Mouse (Mus musculus) midbrain, embryonic 11.5 days (tissue): Measurements from ENCODE around the gene Med24. TPM values are rescaled to one million over a fixed set of nuclear protein-coding genes. Genes with fewer than 3 reads are reported as not detected.
A peak's percentile ranks its signal among the peaks of the same experiment; 100 is the strongest.

Source experiments
- ATAC-seq: fragments of 200-750 bp; cut with Nextera tagmentation; 2 replicates; pipeline ENCODE4 v1.8.0; 2017; ENCODE audit warnings: moderate TSS enrichment, moderate library complexity; ENCODE audit not compliant: low FRiP score
- DNase-seq: peaks from one replicate; pipeline ENCODE4 v3.0.0; 2015; ENCODE audit warnings: low spot score; ENCODE audit errors: missing footprints
- H3K27ac ChIP-seq: fragments of 300-500 bp; sonication (generic); 2 replicates; pipeline ENCODE4 v1.5.1; 2014; ENCODE audit warnings: low read depth, low read length
- H3K27me3 ChIP-seq: fragments of 300-500 bp; sonication (generic); 2 replicates; pipeline ENCODE4 v1.6.1; 2014; ENCODE audit warnings: mild to moderate bottlenecking, low read length, moderate library complexity, mixed read lengths; ENCODE audit not compliant: control insufficient read depth, insufficient read depth
- H3K36me3 ChIP-seq: fragments of 300-500 bp; sonication (generic); 2 replicates; pipeline ENCODE4 v1.6.1; 2014; ENCODE audit warnings: mild to moderate bottlenecking, low read length, moderate library complexity, mixed read lengths; ENCODE audit not compliant: control insufficient read depth, insufficient read depth
- H3K4me1 ChIP-seq: fragments of 300-500 bp; sonication (generic); 2 replicates; pipeline ENCODE4 v1.6.1; 2014; ENCODE audit warnings: low read length; ENCODE audit not compliant: control insufficient read depth, insufficient read depth
- H3K4me2 ChIP-seq: fragments of 300-500 bp; sonication (generic); 2 replicates; pipeline ENCODE4 v1.6.1; 2014; ENCODE audit warnings: mild to moderate bottlenecking, moderate library complexity
- H3K4me3 ChIP-seq: fragments of 300-500 bp; sonication (generic); 2 replicates; pipeline ENCODE4 v1.5.1; 2014; ENCODE audit warnings: low read depth, low read length
- H3K9ac ChIP-seq: fragments of 300-500 bp; sonication (generic); 2 replicates; pipeline ENCODE4 v1.6.1; 2014; ENCODE audit warnings: low read length
- H3K9me3 ChIP-seq: fragments of 300-500 bp; sonication (generic); 2 replicates; pipeline ENCODE4 v1.6.1; 2016; ENCODE audit warnings: low read length; ENCODE audit not compliant: control insufficient read depth
- WGBS: fragments of 180-500 bp; shearing (Covaris S2); extraction: QIAGEN DNeasy Blood & Tissue Kit; methylation state at CpG from one replicate; pipeline ENCODE4 v1.1.7; 2014; 5-methylcytosine and 5-hydroxymethylcytosine counted together
- polyA plus RNA-seq: library from polyadenylated mRNA; unstranded; fragments of >200 nt; fragmentation: Nextera tagmentation; extraction: Ambion mirVana; gene quantifications from 2 replicates; pipeline ENCODE4 v1.2.1, GENCODE M21; 2014

Gene Med24
- polyA plus RNA-seq, 1 experiment from 2014 or later = 67.1 TPM

DNA sequence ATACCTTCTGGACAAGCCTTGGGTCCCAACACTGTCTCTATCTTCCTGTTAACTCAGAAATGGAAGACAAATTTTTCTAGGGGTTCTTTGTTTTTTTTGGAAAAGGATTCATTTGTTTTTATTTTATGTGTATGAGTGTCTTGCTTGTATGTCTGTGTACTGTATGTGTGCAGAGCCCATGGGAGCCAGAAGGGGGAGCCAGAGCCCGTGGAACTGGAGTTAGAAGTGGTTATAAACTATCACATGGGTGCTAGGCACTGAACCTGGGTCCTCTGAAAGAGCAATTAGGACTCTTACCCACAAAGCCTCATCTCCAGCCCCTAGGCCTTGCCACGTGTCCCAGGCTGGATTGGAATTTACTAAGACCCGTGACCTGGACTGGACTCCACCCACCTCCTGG is 4.8 kb upstream of the Med24 start:
- DNase-seq = no peak
- H3K27ac ChIP-seq = no peak overlapping the region
- H3K4me3 ChIP-seq = no peak overlapping the region
- WGBS = 75% methylated on average over 3 of the region's 3 CpGs
- 0 out of 2 replicates have a peak, but pooled peaks cover 2% of the 10 kb centered on the region for H3K9me3 ChIP-seq
- peaks cover 8% of the 10 kb centered on the region; the same call in 1 of the 2 replicates for H3K4me1 ChIP-seq
- H3K9ac ChIP-seq = no peak overlapping the region
- no peak for ATAC-seq
- no peaks in the 10 kb centered on the region for H3K36me3 ChIP-seq
- H3K27me3 ChIP-seq = no peaks in the 10 kb centered on the region
- no peak overlapping the region for H3K4me2 ChIP-seq

DNA sequence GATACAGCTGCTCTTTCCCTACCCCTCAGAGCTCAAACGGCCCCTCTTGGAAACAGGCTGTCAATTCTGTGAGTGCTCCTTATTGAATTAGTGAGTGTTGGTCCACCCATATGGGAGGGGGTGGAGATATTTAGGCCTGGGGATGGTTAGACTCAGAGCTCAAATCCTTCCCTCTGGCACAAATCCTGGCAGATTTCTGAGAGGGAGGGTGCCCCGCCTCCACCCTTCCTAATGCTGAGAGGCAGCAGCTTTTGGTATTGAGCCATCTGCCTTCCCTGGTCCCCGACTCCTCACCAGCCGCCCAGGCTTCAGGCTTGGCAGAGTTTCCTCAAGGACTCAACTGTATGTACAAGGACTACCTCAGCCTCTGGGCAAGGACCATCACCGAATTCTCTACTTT is 1.9 kb upstream of the Med24 start:
- Histone ChIP-seq H3K4me1 (peaks cover 8% of the 10 kb centered on the region; the same call in 1 of the 2 replicates), H3K9ac (no peak overlapping the region), H3K4me3 (no peak overlapping the region), H3K4me2 (no peak overlapping the region), H3K27ac (no peak overlapping the region), H3K9me3 (0 out of 2 replicates have a peak, but pooled peaks cover 2% of the 10 kb centered on the region), H3K36me3 (no peaks in the 10 kb centered on the region), H3K27me3 (no peaks in the 10 kb centered on the region)
- ATAC-seq (no peak), DNase-seq (no peak)
- WGBS = 62% methylated on average over 5 of the region's 5 CpGs

DNA sequence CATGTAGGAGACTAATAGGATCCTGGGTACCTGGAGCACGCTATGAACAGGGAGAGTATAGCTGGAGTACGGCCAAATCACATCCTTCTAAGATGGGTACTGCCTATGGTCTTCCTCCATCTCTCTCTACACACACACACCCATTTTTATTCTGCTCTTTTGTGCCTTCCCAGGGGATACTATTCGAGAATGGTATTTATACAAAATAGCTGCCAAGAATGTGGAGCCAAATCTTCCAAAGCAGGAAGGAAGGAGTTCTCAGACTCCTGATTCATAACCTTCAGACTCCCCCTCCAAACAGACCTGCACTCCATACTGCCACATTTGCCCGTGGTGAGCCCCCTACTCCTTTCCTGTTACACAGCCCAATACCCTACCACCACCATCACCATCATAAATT is 1.5 kb upstream of the Med24 start:
- Histone ChIP-seq H3K36me3 (no peaks in the 10 kb centered on the region), H3K9me3 (0 out of 2 replicates have a peak, but pooled peaks cover 2% of the 10 kb centered on the region), H3K4me1 (peaks cover 8% of the 10 kb centered on the region; the same call in 1 of the 2 replicates), H3K9ac (no peak overlapping the region), H3K4me2 (no peak overlapping the region), H3K4me3 (no peak overlapping the region), H3K27ac (no peak overlapping the region), H3K27me3 (no peaks in the 10 kb centered on the region)
- no peak for ATAC-seq
- WGBS = 72% methylated on average over 4 of the region's 4 CpGs
- no peak for DNase-seq

DNA sequence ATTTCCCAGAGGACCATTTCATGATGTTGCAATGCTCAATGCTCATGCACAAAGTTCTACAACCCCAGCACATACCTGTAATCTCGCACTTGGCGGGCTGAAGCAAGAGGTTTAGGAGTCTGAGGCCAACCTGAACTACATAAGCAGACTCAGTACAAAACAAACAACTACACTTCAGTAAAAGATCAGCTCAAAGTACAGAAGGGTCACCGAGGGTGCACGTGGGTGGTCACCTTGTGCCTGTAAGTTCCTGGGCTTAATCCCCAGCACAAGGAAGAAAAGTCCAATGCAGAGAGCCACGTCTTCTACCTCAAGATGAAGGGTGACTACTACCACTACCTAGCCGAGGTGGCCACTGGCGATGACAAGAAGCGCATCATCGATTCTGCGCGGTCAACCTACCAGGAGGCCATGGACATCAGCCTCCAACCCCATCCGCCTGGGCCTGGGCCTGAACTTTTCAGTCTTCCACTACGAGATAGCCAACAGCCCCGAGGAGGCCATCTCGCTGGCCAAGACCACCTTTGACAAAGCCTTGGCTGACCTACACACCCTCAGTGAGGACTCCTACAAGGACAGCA is 3.2 kb downstream of the Med24 start:
- Histone ChIP-seq H3K27me3 (no peaks in the 10 kb centered on the region), H3K36me3 (peaks cover 4% of the 10 kb centered on the region; the same call in 1 of the 2 replicates), H3K9ac (no peak overlapping the region), H3K4me2 (no peak overlapping the region), H3K9me3 (no peaks in the 10 kb centered on the region), H3K4me3 (no peak overlapping the region), H3K4me1 (peaks cover 8% of the 10 kb centered on the region; the same call in 1 of the 2 replicates), H3K27ac (no peak overlapping the region)
- DNase-seq (no peak), ATAC-seq (no peak)
- 96% methylated on average over 15 of the region's 15 CpGs for WGBS

DNA sequence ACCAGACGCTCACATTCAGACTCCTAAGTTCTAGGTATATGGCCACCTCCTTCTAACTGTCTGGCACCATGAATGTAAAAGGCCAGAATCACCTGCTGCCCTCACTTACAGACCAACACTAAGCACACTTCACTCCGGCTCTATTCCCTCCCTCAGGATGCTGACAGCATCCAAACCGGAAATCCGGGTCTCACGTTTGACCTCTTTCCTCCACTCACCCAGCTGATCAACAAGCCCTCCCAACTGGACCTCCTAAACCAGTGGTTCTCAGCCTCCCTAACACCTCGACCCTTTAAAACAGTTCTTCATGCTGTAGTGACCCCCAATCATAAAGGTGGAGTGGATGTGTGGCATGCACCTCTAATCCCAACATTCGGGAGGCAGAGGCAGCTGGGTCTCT is 6.1 kb downstream of the Med24 start:
- no peak for ATAC-seq
- Histone ChIP-seq H3K9me3 (no peaks in the 10 kb centered on the region), H3K36me3 (peaks cover 4% of the 10 kb centered on the region; the same call in 1 of the 2 replicates), H3K27me3 (no peaks in the 10 kb centered on the region), H3K4me1 (no peaks in the 10 kb centered on the region; the same call in 1 of the 2 replicates), H3K9ac (no peak overlapping the region), H3K27ac (no peak overlapping the region), H3K4me3 (no peak overlapping the region), H3K4me2 (no peak overlapping the region)
- WGBS = 82% methylated on average over 7 of the region's 7 CpGs
- DNase-seq = no peak

DNA sequence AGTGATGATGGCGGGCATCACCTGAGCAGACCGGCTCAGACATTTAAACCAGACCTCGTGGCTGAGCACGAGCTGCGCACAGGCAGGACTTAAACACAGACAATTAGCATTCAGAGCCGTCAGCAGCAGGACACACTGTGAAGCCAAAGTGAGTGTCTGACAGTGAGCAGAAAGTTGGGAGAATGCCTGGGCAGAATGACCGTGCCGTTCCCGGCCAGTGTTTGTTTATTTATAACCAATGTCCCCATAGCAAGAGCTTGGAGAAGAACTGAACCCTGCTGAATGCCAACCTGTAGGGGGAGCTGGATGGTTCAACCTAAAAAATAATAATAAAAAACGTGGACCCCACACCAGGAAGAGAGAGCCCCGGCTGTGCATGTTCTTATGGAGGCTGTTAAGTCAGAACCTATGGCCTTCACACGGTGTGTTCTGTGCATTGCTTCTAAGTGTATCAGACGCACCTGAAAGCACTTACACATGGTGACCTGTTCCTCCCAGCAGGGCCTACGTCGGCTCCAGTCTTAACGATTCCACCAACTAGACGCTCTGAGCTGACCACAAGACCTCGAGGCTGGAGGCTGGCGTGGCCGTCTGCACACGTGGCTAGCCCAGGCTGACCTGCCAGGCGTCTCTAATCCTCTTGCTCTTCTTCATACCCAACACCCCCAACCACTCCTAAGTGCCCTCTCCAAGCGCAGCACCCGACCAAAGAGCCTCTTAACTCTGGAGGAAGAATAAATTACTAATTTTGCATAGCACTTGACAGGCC is 7.6 kb downstream of the Med24 start:
- Histone ChIP-seq H3K27me3 (no peaks in the 10 kb centered on the region), H3K4me1 (no peaks in the 10 kb centered on the region; the same call in 1 of the 2 replicates), H3K27ac (no peak overlapping the region), H3K9me3 (no peaks in the 10 kb centered on the region), H3K9ac (no peak overlapping the region), H3K4me3 (no peak overlapping the region), H3K36me3 (peaks cover 7% of the 10 kb centered on the region; the same call in 1 of the 2 replicates), H3K4me2 (no peak overlapping the region)
- ATAC-seq = no peak
- 73% methylated on average over 24 of the region's 24 CpGs for WGBS
- DNase-seq = no peak

DNA sequence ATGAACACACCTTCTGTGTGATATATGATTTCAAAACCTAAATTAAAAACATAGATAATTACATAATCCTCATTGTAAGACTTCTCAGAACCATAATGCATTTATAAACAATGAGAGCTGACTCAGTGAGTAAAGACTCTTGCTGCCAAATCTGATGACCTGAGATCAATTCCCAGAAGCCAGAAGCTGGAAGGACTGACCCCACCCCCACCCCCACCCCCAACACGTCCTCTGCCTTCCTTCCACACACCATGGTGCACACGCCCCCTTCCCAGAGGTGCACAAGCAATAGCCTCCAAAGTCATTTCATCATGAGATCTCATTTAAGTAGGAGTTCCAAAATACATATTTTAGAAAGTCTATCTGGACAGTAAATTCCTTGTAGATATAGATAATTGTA is 8.5 kb downstream of the Med24 start:
- no peak overlapping the region for H3K27ac ChIP-seq
- peaks cover 9% of the 10 kb centered on the region; the same call in 1 of the 2 replicates for H3K36me3 ChIP-seq
- no peak overlapping the region for H3K4me2 ChIP-seq
- no peak overlapping the region for H3K4me3 ChIP-seq
- no peaks in the 10 kb centered on the region for H3K9me3 ChIP-seq
- H3K4me1 ChIP-seq = no peaks in the 10 kb centered on the region; the same call in 1 of the 2 replicates
- 67% methylated on average over 2 of the region's 2 CpGs for WGBS
- H3K9ac ChIP-seq = no peak overlapping the region
- H3K27me3 ChIP-seq = no peaks in the 10 kb centered on the region
- no peak for ATAC-seq
- no peak for DNase-seq

DNA sequence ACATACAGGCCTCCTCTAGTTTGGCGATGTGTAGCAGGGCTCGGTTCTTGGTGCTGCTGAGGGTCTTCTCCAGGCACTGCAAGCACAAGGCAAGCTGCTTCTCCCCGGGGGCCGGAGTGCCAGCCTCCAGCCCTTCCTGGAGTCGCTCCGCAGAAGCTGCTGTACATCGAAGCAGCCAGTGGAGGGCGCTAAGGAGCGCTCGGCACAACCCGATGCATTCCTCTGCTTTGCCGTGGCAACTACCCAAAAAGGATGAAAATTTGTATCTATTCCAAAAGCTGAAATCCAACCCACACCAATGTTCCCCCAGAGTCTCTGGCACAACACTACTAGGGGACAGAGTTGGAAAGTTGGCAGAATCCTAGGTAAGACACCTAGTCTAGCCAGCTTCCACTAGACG is 11.3 kb downstream of the Med24 start:
- Histone ChIP-seq H3K9me3 (no peaks in the 10 kb centered on the region), H3K27me3 (no peaks in the 10 kb centered on the region), H3K9ac (no peak overlapping the region), H3K36me3 (peaks cover 14% of the 10 kb centered on the region; the same call in 1 of the 2 replicates), H3K4me3 (no peak overlapping the region), H3K27ac (no peak overlapping the region), H3K4me2 (no peak overlapping the region), H3K4me1 (no peaks in the 10 kb centered on the region; the same call in 1 of the 2 replicates)
- DNase-seq (peak; percentile 97), ATAC-seq (no peak)
- WGBS = 20% methylated on average over 13 of the region's 13 CpGs

DNA sequence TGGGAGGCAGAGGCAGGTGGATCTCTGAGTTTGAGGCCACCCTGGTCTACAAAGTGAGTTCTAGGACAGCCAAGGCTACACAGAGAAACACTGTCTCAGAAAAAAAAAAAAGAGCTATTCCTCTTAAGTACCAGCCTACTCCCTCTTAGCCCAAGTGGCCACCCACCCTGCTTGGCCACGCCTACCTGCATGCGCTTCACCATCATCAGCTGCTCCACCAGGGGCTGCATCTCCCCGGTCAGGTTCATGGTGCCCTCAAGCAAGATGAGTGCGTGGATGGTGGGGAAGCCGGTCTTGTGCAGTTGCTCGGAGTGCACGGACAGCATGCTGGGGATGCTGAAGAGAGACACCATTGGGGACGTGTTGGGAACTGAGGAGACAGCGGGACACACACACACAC is 13.3 kb downstream of the Med24 start:
- H3K36me3 ChIP-seq = peaks cover 18% of the 10 kb centered on the region; the same call in 1 of the 2 replicates
- H3K9ac ChIP-seq = no peak overlapping the region
- H3K27ac ChIP-seq = no peak overlapping the region
- DNase-seq (no peak), ATAC-seq (no peak)
- H3K4me2 ChIP-seq = no peak overlapping the region
- H3K4me3 ChIP-seq = no peak overlapping the region
- no peaks in the 10 kb centered on the region; the same call in 1 of the 2 replicates for H3K4me1 ChIP-seq
- H3K27me3 ChIP-seq = no peaks in the 10 kb centered on the region
- 93% methylated on average over 9 of the region's 9 CpGs for WGBS
- no peaks in the 10 kb centered on the region for H3K9me3 ChIP-seq
